Mouse (Mus musculus): ENCODE data around the gene Slc13a3.

Gene Slc13a3

GRCm38 (mm10) chr2:165482003-165482402 lies 9.0 kb upstream of the Slc13a3 start:
- DNase-seq (ENCODE audit: extremely low spot score, low read depth, low spot score) = no peak

- no peak for DNase-seq (ENCODE audit: extremely low spot score, low read depth, low spot score)
Measured at GRCm38 (mm10) chr2:165475850-165476249, 2.8 kb upstream of the Slc13a3 start.

DNA sequence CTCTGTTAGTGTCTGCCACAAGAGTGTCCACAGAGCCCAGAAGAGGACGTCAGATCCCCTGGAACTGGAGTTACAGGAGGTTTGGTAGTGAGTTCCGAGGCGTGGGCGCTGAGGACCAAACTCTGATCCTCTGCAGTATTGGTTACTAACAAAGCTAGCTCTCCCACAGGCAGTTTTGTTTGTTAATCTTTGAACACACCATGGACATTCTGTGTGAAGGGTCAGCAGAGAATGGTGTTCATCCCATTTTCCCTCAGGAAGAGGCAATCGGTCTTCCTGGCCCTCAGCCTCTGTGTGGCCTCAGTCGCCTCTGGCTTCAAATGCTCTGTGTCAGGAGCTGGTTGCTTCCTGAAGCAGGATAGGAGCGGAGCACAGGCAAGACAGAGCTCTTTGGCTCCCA lies 2.4 kb upstream of the Slc13a3 start:
- no peak for DNase-seq (ENCODE audit: extremely low spot score, low read depth, low spot score)

- DNase-seq (ENCODE audit: extremely low spot score, low read depth, low spot score) = no peak
Measured at GRCm38 (mm10) chr2:165471943-165472342, 1.1 kb downstream of the Slc13a3 start.

DNA sequence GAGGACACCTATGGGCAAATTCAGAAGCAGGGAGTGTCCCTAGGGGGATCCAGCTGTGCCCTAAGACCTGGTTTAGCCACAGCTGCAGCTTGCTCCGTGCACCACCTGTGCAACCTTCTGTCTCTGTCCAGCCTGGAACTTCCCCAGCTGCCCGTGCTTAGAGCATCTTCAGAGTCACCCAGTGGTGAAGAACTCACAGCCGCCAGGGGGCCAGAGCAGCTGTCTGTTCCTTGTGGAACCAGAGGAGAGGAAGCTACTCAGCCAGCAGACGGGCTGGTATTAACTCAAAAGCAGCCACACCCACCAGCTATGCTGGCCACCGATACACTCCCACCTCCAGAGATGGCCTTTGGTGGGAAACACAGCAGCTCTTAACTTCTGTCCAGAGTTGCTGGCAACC lies 2.9 kb downstream of the Slc13a3 start:
- no peak for DNase-seq (ENCODE audit: extremely low spot score, low read depth, low spot score)

GRCm38 (mm10) chr2:165467824-165468452 lies 5.1 kb downstream of the Slc13a3 start:
- no peak for DNase-seq (ENCODE audit: extremely low spot score, low read depth, low spot score)

DNA sequence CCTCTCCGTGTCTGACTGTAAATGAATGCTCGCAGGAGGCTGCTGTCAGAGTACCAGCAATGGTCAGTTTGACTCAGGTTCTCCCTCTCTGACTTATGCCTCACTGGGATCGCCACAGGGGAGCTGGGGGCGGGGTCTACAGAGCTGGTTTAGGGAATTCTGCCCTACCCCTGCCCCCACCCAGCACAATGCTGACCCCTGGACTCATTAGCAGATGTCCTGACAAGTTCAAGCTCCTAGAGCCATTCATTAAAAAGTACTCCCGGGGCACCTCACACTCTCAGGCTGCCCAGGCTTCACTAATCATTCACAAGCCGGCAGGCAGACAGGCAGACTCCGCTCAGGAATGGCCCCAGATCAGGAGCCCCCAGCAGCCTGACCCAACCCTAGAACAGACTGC lies 13.4 kb downstream of the Slc13a3 start:
- DNase-seq (ENCODE audit: extremely low spot score, low read depth, low spot score) = peak; percentile 16

GRCm38 (mm10) chr2:165458189-165458588 lies 14.8 kb downstream of the Slc13a3 start:
- no peak for DNase-seq (ENCODE audit: extremely low spot score, low read depth, low spot score)

- DNase-seq (ENCODE audit: extremely low spot score, low read depth, low spot score) = peak; percentile 31
Measured at GRCm38 (mm10) chr2:165456710-165457109, 16.3 kb downstream of the Slc13a3 start.

GRCm38 (mm10) chr2:165452730-165453693 lies 20.0 kb downstream of the Slc13a3 start:
- DNase-seq (ENCODE audit: extremely low spot score, low read depth, low spot score) = no peak

DNA sequence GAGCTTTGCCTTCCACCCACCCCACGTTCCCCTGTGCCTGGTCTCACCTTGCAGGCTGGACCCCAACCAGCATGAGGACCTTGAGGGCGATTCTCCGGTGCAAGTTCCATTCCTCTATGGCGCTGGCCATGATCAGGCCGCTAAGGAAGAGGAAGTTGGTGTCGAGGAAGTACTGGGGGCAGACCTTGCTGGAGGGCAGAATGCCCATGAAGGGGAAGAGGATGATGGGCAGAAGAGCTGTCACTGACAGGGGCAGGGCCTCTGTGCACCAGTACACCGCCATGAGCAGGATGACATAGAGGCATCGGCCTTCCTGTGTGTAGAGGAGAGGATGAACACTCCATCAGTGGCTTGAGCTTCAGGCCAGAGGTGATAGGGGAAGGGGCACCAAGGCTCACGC lies 24.6 kb downstream of the Slc13a3 start:
- DNase-seq (ENCODE audit: extremely low spot score, low read depth, low spot score) = no peak

DNA sequence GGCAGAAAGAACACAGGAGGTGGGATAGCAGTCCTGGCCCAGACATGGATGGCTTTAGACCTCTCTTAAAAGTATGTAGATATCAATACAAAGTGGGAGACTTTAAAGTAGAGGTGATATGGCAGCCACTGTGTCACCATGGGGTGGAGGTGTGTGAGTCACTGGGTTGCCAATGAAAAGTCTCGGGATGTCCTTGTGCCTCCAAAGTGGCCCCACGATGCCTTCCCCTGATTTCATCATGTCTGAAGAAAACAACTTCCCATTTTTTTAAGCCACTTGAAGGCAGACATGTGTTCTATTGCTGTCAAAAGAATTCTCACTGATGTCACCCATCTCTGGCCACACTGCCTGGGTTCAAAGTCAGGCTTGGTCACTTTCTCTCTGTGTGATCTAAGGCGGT lies 28.2 kb downstream of the Slc13a3 start:
- DNase-seq (ENCODE audit: extremely low spot score, low read depth, low spot score) = no peak

DNA sequence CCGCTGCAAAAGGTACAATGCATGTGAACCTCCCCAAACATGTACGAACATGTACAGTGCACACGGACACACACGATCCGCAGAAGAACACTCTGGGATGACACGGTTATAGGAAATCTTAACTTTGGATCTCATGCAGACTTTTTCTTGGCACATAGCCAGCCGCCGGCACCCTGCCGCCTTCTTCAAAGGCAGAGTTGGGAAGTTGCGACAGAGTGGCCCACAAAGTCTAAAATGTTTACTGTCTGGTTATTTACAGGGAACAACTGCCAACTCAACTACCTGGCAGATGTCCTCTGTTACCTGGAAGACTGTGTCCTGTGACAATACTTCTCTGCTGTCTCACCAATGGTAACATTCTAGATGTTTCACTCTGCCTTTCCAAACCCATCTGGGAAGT lies 30.0 kb downstream of the Slc13a3 start:
- no peak for DNase-seq (ENCODE audit: extremely low spot score, low read depth, low spot score)

- DNase-seq (ENCODE audit: extremely low spot score, low read depth, low spot score) = no peak
Measured at GRCm38 (mm10) chr2:165441613-165442012, 31.4 kb downstream of the Slc13a3 start.

GRCm38 (mm10) chr2:165439613-165440012 lies 33.4 kb downstream of the Slc13a3 start:
- DNase-seq (ENCODE audit: extremely low spot score, low read depth, low spot score) = no peak

DNA sequence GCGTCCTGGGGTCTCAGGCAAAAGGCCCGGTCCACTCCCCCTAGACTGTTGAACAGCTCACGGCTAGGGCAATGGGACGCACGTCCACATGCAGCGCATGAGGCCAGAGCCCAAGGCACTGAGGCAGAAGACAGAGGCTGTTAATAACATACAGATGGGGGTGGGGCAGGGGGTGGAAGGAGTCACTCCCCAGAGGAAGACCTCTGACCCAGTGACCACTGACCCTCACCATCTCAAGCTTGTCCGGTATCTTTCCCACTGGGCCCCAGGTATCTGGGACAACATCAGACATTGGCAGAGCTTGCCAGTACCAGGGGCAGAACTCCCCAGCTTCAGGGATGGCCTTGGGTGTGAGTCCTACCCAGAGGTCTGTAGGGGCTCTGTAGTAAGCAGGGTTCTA lies 34.1 kb downstream of the Slc13a3 start:
- DNase-seq (ENCODE audit: extremely low spot score, low read depth, low spot score) = no peak

GRCm38 (mm10) chr2:165428694-165429093 lies 44.3 kb downstream of the Slc13a3 start:
- no peak for DNase-seq (ENCODE audit: extremely low spot score, low read depth, low spot score)

DNA sequence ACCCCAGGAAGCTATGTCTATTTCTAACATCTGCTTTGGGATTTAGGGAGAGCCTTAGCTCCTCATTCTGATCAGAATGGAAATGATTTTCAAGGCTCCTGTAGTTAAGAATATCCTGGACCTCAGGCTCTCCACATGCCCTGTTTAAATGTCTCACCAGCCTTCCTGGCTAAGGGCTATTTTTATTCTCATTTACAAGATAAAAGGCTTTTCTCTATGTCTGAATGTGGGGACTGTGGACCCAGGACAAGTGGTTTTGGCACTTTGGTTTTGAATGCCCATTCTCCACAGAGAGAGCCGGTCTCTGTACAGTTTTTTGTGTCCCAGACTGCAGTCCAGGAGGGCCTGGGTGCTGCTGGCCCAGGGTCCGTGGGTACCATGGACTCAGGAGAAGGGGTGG lies 52.8 kb downstream of the Slc13a3 start:
- no peak for DNase-seq (ENCODE audit: extremely low spot score, low read depth, low spot score)

- no peak for DNase-seq (ENCODE audit: extremely low spot score, low read depth, low spot score)
Measured at GRCm38 (mm10) chr2:165419670-165420111, 53.3 kb downstream of the Slc13a3 start.

GRCm38 (mm10) chr2:165418577-165418976 lies 54.5 kb downstream of the Slc13a3 start:
- no peak for DNase-seq (ENCODE audit: extremely low spot score, low read depth, low spot score)

GRCm38 (mm10) chr2:165417291-165417690 lies 55.7 kb downstream of the Slc13a3 start:
- DNase-seq (ENCODE audit: extremely low spot score, low read depth, low spot score) = no peak

DNA sequence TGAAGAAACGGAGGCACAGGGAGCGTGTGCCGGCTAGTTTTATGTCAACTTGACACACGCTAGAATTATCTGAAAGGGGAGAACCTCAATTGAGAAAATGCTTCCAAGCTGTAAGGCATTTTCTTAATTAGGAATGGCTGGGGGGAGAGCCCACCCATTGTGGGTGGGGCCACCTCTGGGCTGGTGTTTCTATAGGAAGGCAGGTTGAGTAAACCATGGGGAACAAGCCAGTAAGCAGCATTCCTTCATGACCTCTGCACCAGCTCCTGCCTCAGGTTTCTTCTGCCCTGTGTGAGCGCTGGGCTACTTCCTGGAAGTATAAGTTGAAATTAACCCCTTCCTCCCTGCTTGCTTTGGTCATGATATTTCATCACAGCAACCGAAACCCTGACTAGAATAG lies 57.2 kb downstream of the Slc13a3 start:
- peak; percentile 39 for DNase-seq (ENCODE audit: extremely low spot score, low read depth, low spot score)
